ENCODE assay signal across 8 mouse cellular contexts in the genomic region with DNA sequence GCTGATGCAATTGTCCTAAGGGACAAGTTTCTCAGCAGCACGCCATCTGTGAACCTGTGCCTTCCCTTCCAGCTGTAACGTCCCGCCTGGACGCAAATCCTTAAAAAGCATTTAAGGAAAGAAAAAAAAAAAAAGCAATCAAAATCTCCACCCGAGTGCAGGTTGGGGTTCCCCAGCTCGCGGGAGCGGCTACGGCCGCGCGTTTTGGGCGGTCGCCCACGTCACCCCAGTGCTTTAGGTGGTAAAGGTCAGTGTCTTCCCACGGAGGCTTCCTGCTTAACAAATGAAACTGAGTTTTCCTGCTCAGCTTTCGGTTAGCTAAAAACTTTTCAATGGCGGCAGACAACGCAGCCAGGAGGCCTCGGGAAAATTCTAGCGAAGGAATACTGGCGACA. TPM values are rescaled to one million over a fixed set of nuclear protein-coding genes. Genes with fewer than 3 reads are reported as not detected.
DNase-seq lines count a peak whose midpoint lies in the region; ATAC-seq and TF ChIP-seq lines count a peak whose summit lies in the region.

No protein-coding gene starts in this region.

- WGBS in lung, adult 2 months, result 4% methylated on average over 22 of the region's 22 CpGs
- 5% methylated on average over 22 of the region's 22 CpGs for WGBS in intestine, embryonic 14.5 days
- WGBS in midbrain, embryonic 15.5 days, result under 1% methylated on average over 22 of the region's 22 CpGs

- no peak for ATAC-seq in intestine, embryonic 14.5 days (replicated peaks; ENCODE audit: low FRiP score, low TSS enrichment, low read depth)
- ATAC-seq in midbrain, embryonic 15.5 days (replicated peaks), result no peak

- peak; percentile 15 for DNase-seq in lung, adult 2 months
- no peak for DNase-seq in lung, postnatal 36 days
- peak; percentile 71 for DNase-seq in intestine, embryonic 14.5 days (ENCODE audit: low spot score)
- no peak for DNase-seq in ovary, postnatal 10 days (ENCODE audit: low spot score)
- DNase-seq in spleen, adult 18-20 months, result no peak
- no peak for DNase-seq in right cerebral cortex, postnatal 36 days (ENCODE audit: low spot score in 2 of 2)

- H3K36me3 ChIP-seq in intestine, embryonic 14.5 days (ENCODE audit: control insufficient read depth, insufficient read depth, low read length), result no peaks in the 10 kb centered on the region
- H3K36me3 ChIP-seq in midbrain, embryonic 15.5 days (replicated peaks), result no peaks in the 10 kb centered on the region

- peak overlapping the region; percentile 99 for H3K4me2 ChIP-seq in intestine, embryonic 14.5 days (ENCODE audit: low read length)
- H3K4me2 ChIP-seq in midbrain, embryonic 15.5 days, result peak overlapping the region; percentile 99

- H3K4me3 ChIP-seq in lung, adult 2 months (replicated peaks; ENCODE audit: extremely low read depth, low read depth, low read length), result peak overlapping the region; percentile 62
- H3K4me3 ChIP-seq in cortical plate, adult 2 months (ENCODE audit: insufficient read depth, low read length), result peak overlapping the region; percentile 43
- peak overlapping the region; percentile 50 for H3K4me3 ChIP-seq in intestine, embryonic 14.5 days (ENCODE audit: low read depth, low read length)
- H3K4me3 ChIP-seq in midbrain, embryonic 15.5 days, result peak overlapping the region; percentile 55

- H3K9me3 ChIP-seq in intestine, embryonic 14.5 days (ENCODE audit: control insufficient read depth, low read length), result no peaks in the 10 kb centered on the region
- H3K9me3 ChIP-seq in midbrain, embryonic 15.5 days, result no peaks in the 10 kb centered on the region

- no peak for TF ChIP-seq POLR2A in lung, adult 2 months (IDR thresholded peaks at IDR 0.05; ENCODE audit: borderline replicate concordance, extremely low read depth, low read depth, low read length)
- no peak for TF ChIP-seq POLR2A in cortical plate, adult 2 months (IDR thresholded peaks at IDR 0.05; ENCODE audit: extremely low read depth, insufficient read depth, low read length)

- H3K9ac ChIP-seq in intestine, embryonic 14.5 days (ENCODE audit: low read length), result peak overlapping the region; percentile 43; the same call in 1 of the 2 replicates
- peak overlapping the region; percentile 29 for H3K9ac ChIP-seq in midbrain, embryonic 15.5 days

- TF ChIP-seq CTCF in lung, adult 2 months (IDR thresholded peaks at IDR 0.05; ENCODE audit: insufficient read depth, low read length), result no peak
- TF ChIP-seq CTCF in cortical plate, adult 2 months (IDR thresholded peaks at IDR 0.05; ENCODE audit: extremely low read depth, insufficient read depth, low read length), result no peak

- H3K27ac ChIP-seq in cortical plate, adult 2 months (ENCODE audit: insufficient read depth, low read length), result no peak overlapping the region
- no peak overlapping the region for H3K27ac ChIP-seq in intestine, embryonic 14.5 days (ENCODE audit: low read depth)
- no peak overlapping the region for H3K27ac ChIP-seq in midbrain, embryonic 15.5 days

- H3K27me3 ChIP-seq in intestine, embryonic 14.5 days (replicated peaks; ENCODE audit: control insufficient read depth, insufficient read depth, low read length), result peaks cover 54% of the 10 kb centered on the region
- H3K27me3 ChIP-seq in midbrain, embryonic 15.5 days (replicated peaks), result peaks cover 60% of the 10 kb centered on the region

- no peaks in the 10 kb centered on the region; the same call in 1 of the 2 replicates for H3K4me1 ChIP-seq in lung, adult 2 months (ENCODE audit: control insufficient read depth, insufficient read depth, low read length)
- no peaks in the 10 kb centered on the region for H3K4me1 ChIP-seq in cortical plate, adult 2 months (ENCODE audit: control insufficient read depth, insufficient read depth, low read length)
- H3K4me1 ChIP-seq in intestine, embryonic 14.5 days (replicated peaks; ENCODE audit: control insufficient read depth, insufficient read depth, low read length), result 0 out of 2 replicates have a peak, but pooled peaks cover 4% of the 10 kb centered on the region
- H3K4me1 ChIP-seq in midbrain, embryonic 15.5 days, result peaks cover 19% of the 10 kb centered on the region

RNA-seq across cellular contexts. Expression of a gene that starts 0.8 kb away (rescaled TPM):
- polyA plus RNA-seq in lung, adult 2 months (2012; rRNA removed), result 1.7 and 18.7 TPM in 2 replicates
- polyA plus RNA-seq in cortical plate, adult 2 months (2012; rRNA removed), result 9.7 and 12.0 TPM in 2 replicates
- 2.2 and 3.7 TPM in 2 replicates for polyA plus RNA-seq in intestine, embryonic 14.5 days (2014; fragmentation: Nextera tagmentation; extraction: Ambion mirVana)
- polyA plus RNA-seq in midbrain, embryonic 15.5 days (2015; fragmentation: Nextera tagmentation; extraction: Ambion mirVana), result 16.1 and 18.8 TPM in 2 replicates

RNA-seq across cellular contexts. Expression of a gene that starts 12.0 kb away (rescaled TPM):
- polyA plus RNA-seq in lung, adult 2 months (2012; rRNA removed), result not detected in 2 replicates
- 0.90 and 0.95 TPM in 2 replicates for polyA plus RNA-seq in cortical plate, adult 2 months (2012; rRNA removed)
- not detected in 2 replicates for polyA plus RNA-seq in intestine, embryonic 14.5 days (2014; fragmentation: Nextera tagmentation; extraction: Ambion mirVana)
- polyA plus RNA-seq in midbrain, embryonic 15.5 days (2015; fragmentation: Nextera tagmentation; extraction: Ambion mirVana), result not detected in 2 replicates

RNA-seq across cellular contexts. Expression of a gene that starts 29.7 kb away (rescaled TPM):
- polyA plus RNA-seq in lung, adult 2 months (2012; rRNA removed), result 5.2 and 15.0 TPM in 2 replicates
- polyA plus RNA-seq in cortical plate, adult 2 months (2012; rRNA removed), result 101 and 109 TPM in 2 replicates
- not detected in 2 replicates for polyA plus RNA-seq in intestine, embryonic 14.5 days (2014; fragmentation: Nextera tagmentation; extraction: Ambion mirVana)
- polyA plus RNA-seq in midbrain, embryonic 15.5 days (2015; fragmentation: Nextera tagmentation; extraction: Ambion mirVana), result 25.7 and 28.4 TPM in 2 replicates

RNA-seq across cellular contexts. Expression of a gene that starts 45.8 kb away (rescaled TPM):
- 0.24 and 0.97 TPM in 2 replicates for polyA plus RNA-seq in lung, adult 2 months (2012; rRNA removed)
- 0.06 and 0.09 TPM in 2 replicates for polyA plus RNA-seq in cortical plate, adult 2 months (2012; rRNA removed)
- 0.16 and 0.23 TPM in 2 replicates for polyA plus RNA-seq in intestine, embryonic 14.5 days (2014; fragmentation: Nextera tagmentation; extraction: Ambion mirVana)
- polyA plus RNA-seq in midbrain, embryonic 15.5 days (2015; fragmentation: Nextera tagmentation; extraction: Ambion mirVana), result 0.89 and 0.97 TPM in 2 replicates

Comparison
In these comparisons a context has a peak if more than half of its experiments do, and no peak if none do; other contexts are left out.
1. DNase-seq: peak in lung, adult 2 months (single experiment) and intestine, embryonic 14.5 days (single experiment); none in lung, postnatal 36 days (single experiment), ovary, postnatal 10 days (single experiment), spleen, adult 18-20 months (0 of 2) and right cerebral cortex, postnatal 36 days (0 of 2).
2. Peak in every context shown above with its lines, with median percentiles within 50 percentile points of each other: H3K4me3 ChIP-seq.